In genomic region chr11:98323933-98324332, GRCm38 (mm10) we compare ENCODE assay signal across 8 mouse cellular contexts. TPM values are rescaled to one million over a fixed set of nuclear protein-coding genes. Genes with fewer than 3 reads are reported as not detected.
DNase-seq lines count a peak whose midpoint lies in the region; ATAC-seq lines count a peak whose summit lies in the region.

No protein-coding gene starts in this region.

- no peak overlapping the region for H3K4me2 ChIP-seq in midbrain, embryonic 11.5 days
- H3K4me2 ChIP-seq in midbrain, embryonic 14.5 days (ENCODE audit: low read length) = no peak overlapping the region
- H3K4me2 ChIP-seq in midbrain, embryonic 15.5 days = no peak overlapping the region

- WGBS in midbrain, embryonic 11.5 days = 0% methylated on average over 9 of the region's 9 CpGs
- 0% methylated on average over 9 of the region's 9 CpGs for WGBS in midbrain, embryonic 14.5 days
- WGBS in midbrain, embryonic 15.5 days = 2% methylated on average over 9 of the region's 9 CpGs

- H3K9ac ChIP-seq in midbrain, embryonic 11.5 days (ENCODE audit: low read length) = no peak overlapping the region
- no peak overlapping the region for H3K9ac ChIP-seq in midbrain, embryonic 14.5 days (replicated peaks; ENCODE audit: low read length)
- no peak overlapping the region for H3K9ac ChIP-seq in midbrain, embryonic 15.5 days

- no peak for ATAC-seq in midbrain, embryonic 11.5 days (ENCODE audit: low FRiP score)
- no peak for ATAC-seq in midbrain, embryonic 14.5 days (ENCODE audit: low FRiP score, low TSS enrichment)
- ATAC-seq in granulocyte monocyte progenitor cell, adult 5-6 weeks (replicated peaks; ENCODE audit: poor library complexity, severe bottlenecking) = peak; percentile 43
- no peak for ATAC-seq in midbrain, embryonic 15.5 days (replicated peaks)

- peak; percentile 67 for DNase-seq in adrenal gland, postnatal 14 days
- no peak for DNase-seq in adrenal gland, postnatal 25 days
- DNase-seq in midbrain, embryonic 11.5 days (ENCODE audit: low spot score, missing footprints) = peak; percentile 93
- DNase-seq in midbrain, embryonic 14.5 days = no peak
- DNase-seq in retina, embryonic 14.5 days (ENCODE audit: low spot score) = peak; percentile 64
- DNase-seq in left cerebral cortex, postnatal 25 days (ENCODE audit: low spot score in 2 of 2) = no peak

- H3K9me3 ChIP-seq in midbrain, embryonic 11.5 days (ENCODE audit: control insufficient read depth, low read length) = no peaks in the 10 kb centered on the region
- H3K9me3 ChIP-seq in midbrain, embryonic 14.5 days (ENCODE audit: control insufficient read depth, low read length) = no peaks in the 10 kb centered on the region
- no peaks in the 10 kb centered on the region for H3K9me3 ChIP-seq in midbrain, embryonic 15.5 days

- peaks cover 97% of the 10 kb centered on the region for H3K27me3 ChIP-seq in midbrain, embryonic 11.5 days (ENCODE audit: control insufficient read depth, insufficient read depth, low read length)
- peaks cover 94% of the 10 kb centered on the region for H3K27me3 ChIP-seq in midbrain, embryonic 14.5 days (ENCODE audit: control insufficient read depth, insufficient read depth, low read length)
- peaks cover 91% of the 10 kb centered on the region for H3K27me3 ChIP-seq in midbrain, embryonic 15.5 days (replicated peaks)

- H3K27ac ChIP-seq in midbrain, embryonic 11.5 days (ENCODE audit: low read depth, low read length) = no peak overlapping the region
- no peak overlapping the region for H3K27ac ChIP-seq in midbrain, embryonic 14.5 days (replicated peaks; ENCODE audit: low read depth, low read length)
- H3K27ac ChIP-seq in midbrain, embryonic 15.5 days = no peak overlapping the region

- H3K36me3 ChIP-seq in midbrain, embryonic 11.5 days (ENCODE audit: control insufficient read depth, insufficient read depth, low read length) = no peaks in the 10 kb centered on the region
- no peaks in the 10 kb centered on the region for H3K36me3 ChIP-seq in midbrain, embryonic 14.5 days (ENCODE audit: control insufficient read depth, insufficient read depth, low read length)
- no peaks in the 10 kb centered on the region for H3K36me3 ChIP-seq in midbrain, embryonic 15.5 days (replicated peaks)

- intact Hi-C loops in left cerebral cortex, postnatal 25 days (cut with DNase I) = no loop called here

- H3K4me1 ChIP-seq in midbrain, embryonic 11.5 days (ENCODE audit: control insufficient read depth, insufficient read depth, low read length) = peaks cover 13% of the 10 kb centered on the region
- H3K4me1 ChIP-seq in midbrain, embryonic 14.5 days (ENCODE audit: control insufficient read depth, insufficient read depth, low read length) = peaks cover 8% of the 10 kb centered on the region; the same call in 1 of the 2 replicates
- peaks cover 34% of the 10 kb centered on the region for H3K4me1 ChIP-seq in midbrain, embryonic 15.5 days

- no peak overlapping the region for H3K4me3 ChIP-seq in midbrain, embryonic 11.5 days (ENCODE audit: low read depth, low read length)
- no peak overlapping the region for H3K4me3 ChIP-seq in midbrain, embryonic 14.5 days (replicated peaks; ENCODE audit: low read depth, low read length)
- no peak overlapping the region for H3K4me3 ChIP-seq in midbrain, embryonic 15.5 days

RNA-seq across cellular contexts. Expression of gene Neurod2, which starts 5.5 kb away (rescaled TPM):
- 0.15 TPM in 1 of 2 replicates, not detected in the other for total RNA-seq in adrenal gland, postnatal 14 days (2021)
- not detected in 2 replicates for total RNA-seq in adrenal gland, postnatal 25 days (2021)
- 0.15 and 0.17 TPM in 2 replicates for polyA plus RNA-seq in midbrain, embryonic 11.5 days (2014; fragmentation: Nextera tagmentation; extraction: Ambion mirVana)
- 10.9 and 12.7 TPM in 2 replicates for polyA plus RNA-seq in midbrain, embryonic 14.5 days (2014; fragmentation: Nextera tagmentation; extraction: Ambion mirVana)
- total RNA-seq in granulocyte monocyte progenitor cell, adult 5-6 weeks (2014; fragmentation: Nextera tagmentation) = not detected in 2 replicates
- total RNA-seq in granulocyte monocyte progenitor cell, adult 5-6 weeks (2017) = not detected in 2 replicates
- 10 to 100 TPM; 57.3 to 64.3 TPM for total RNA-seq in left cerebral cortex, postnatal 25 days (2021)
- polyA plus RNA-seq in midbrain, embryonic 15.5 days (2015; fragmentation: Nextera tagmentation; extraction: Ambion mirVana) = 6.5 and 9.0 TPM in 2 replicates

RNA-seq across cellular contexts. Expression of gene Ppp1r1b, which starts 24.3 kb away (rescaled TPM):
- 0.63 and 0.68 TPM in 2 replicates for total RNA-seq in adrenal gland, postnatal 14 days (2021)
- 0.24 TPM in 1 of 2 replicates, not detected in the other for total RNA-seq in adrenal gland, postnatal 25 days (2021)
- polyA plus RNA-seq in midbrain, embryonic 11.5 days (2014; fragmentation: Nextera tagmentation; extraction: Ambion mirVana) = 0.78 and 0.91 TPM in 2 replicates
- 0.95 and 1.2 TPM in 2 replicates for polyA plus RNA-seq in midbrain, embryonic 14.5 days (2014; fragmentation: Nextera tagmentation; extraction: Ambion mirVana)
- total RNA-seq in granulocyte monocyte progenitor cell, adult 5-6 weeks (2014; fragmentation: Nextera tagmentation) = not detected in 2 replicates
- not detected in 2 replicates for total RNA-seq in granulocyte monocyte progenitor cell, adult 5-6 weeks (2017)
- 100 to 1,000 TPM; 141 to 380 TPM for total RNA-seq in left cerebral cortex, postnatal 25 days (2021)
- polyA plus RNA-seq in midbrain, embryonic 15.5 days (2015; fragmentation: Nextera tagmentation; extraction: Ambion mirVana) = 2.0 and 4.0 TPM in 2 replicates

RNA-seq across cellular contexts. Expression of gene Stard3, which starts 34.2 kb away (rescaled TPM):
- total RNA-seq in adrenal gland, postnatal 14 days (2021) = 21.5 and 22.7 TPM in 2 replicates
- 23.6 and 23.9 TPM in 2 replicates for total RNA-seq in adrenal gland, postnatal 25 days (2021)
- polyA plus RNA-seq in midbrain, embryonic 11.5 days (2014; fragmentation: Nextera tagmentation; extraction: Ambion mirVana) = 39.7 and 41.5 TPM in 2 replicates
- 34.5 and 36.0 TPM in 2 replicates for polyA plus RNA-seq in midbrain, embryonic 14.5 days (2014; fragmentation: Nextera tagmentation; extraction: Ambion mirVana)
- total RNA-seq in granulocyte monocyte progenitor cell, adult 5-6 weeks (2014; fragmentation: Nextera tagmentation) = 18.4 and 24.9 TPM in 2 replicates
- total RNA-seq in granulocyte monocyte progenitor cell, adult 5-6 weeks (2017) = 18.2 and 27.8 TPM in 2 replicates
- total RNA-seq in left cerebral cortex, postnatal 25 days (2021) = 10 to 100 TPM; 34.1 to 36.8 TPM
- 38.2 and 44.6 TPM in 2 replicates for polyA plus RNA-seq in midbrain, embryonic 15.5 days (2015; fragmentation: Nextera tagmentation; extraction: Ambion mirVana)

RNA-seq across cellular contexts. Expression of gene Tcap, which starts 59.7 kb away (rescaled TPM):
- 0.48 and 0.53 TPM in 2 replicates for total RNA-seq in adrenal gland, postnatal 14 days (2021)
- total RNA-seq in adrenal gland, postnatal 25 days (2021) = 0.91 TPM in 1 of 2 replicates, not detected in the other
- polyA plus RNA-seq in midbrain, embryonic 11.5 days (2014; fragmentation: Nextera tagmentation; extraction: Ambion mirVana) = not detected in 2 replicates
- 0.31 TPM in 1 of 2 replicates, not detected in the other for polyA plus RNA-seq in midbrain, embryonic 14.5 days (2014; fragmentation: Nextera tagmentation; extraction: Ambion mirVana)
- not detected in 2 replicates for total RNA-seq in granulocyte monocyte progenitor cell, adult 5-6 weeks (2014; fragmentation: Nextera tagmentation)
- total RNA-seq in granulocyte monocyte progenitor cell, adult 5-6 weeks (2017) = not detected in 2 replicates
- total RNA-seq in left cerebral cortex, postnatal 25 days (2021) = 10 to 100 TPM in 1 of 2 experiments, 1 to 10 TPM in 1; 9.3 to 11.6 TPM
- polyA plus RNA-seq in midbrain, embryonic 15.5 days (2015; fragmentation: Nextera tagmentation; extraction: Ambion mirVana) = 0.43 TPM in 1 of 2 replicates, not detected in the other

Comparison
In these comparisons a context has a peak if more than half of its experiments do, and no peak if none do; other contexts are left out.
1. DNase-seq: peak in adrenal gland, postnatal 14 days (single experiment), midbrain, embryonic 11.5 days (single experiment) and retina, embryonic 14.5 days (single experiment); none in adrenal gland, postnatal 25 days (single experiment), midbrain, embryonic 14.5 days (single experiment) and left cerebral cortex, postnatal 25 days (0 of 2).
2. RNA of gene Neurod2, which starts 5.5 kb away (total RNA-seq): 57.3 to 64.3 TPM in left cerebral cortex, postnatal 25 days; 0.15 TPM in adrenal gland, postnatal 14 days, not detected in adrenal gland, postnatal 25 days and not detected in granulocyte monocyte progenitor cell, adult 5-6 weeks; every median in the first group is over 10 times any median in the second.
3. RNA of gene Ppp1r1b, which starts 24.3 kb away (total RNA-seq): 141 to 380 TPM in left cerebral cortex, postnatal 25 days; 0.63 to 0.68 TPM in adrenal gland, postnatal 14 days, 0.24 TPM in adrenal gland, postnatal 25 days and not detected in granulocyte monocyte progenitor cell, adult 5-6 weeks; every median in the first group is over 10 times any median in the second.